Mouse (Mus musculus) myocyte (in vitro differentiated cells): Measurements from ENCODE around the gene Tnxb.

Experiments used
- MYOD1 ChIP-seq, 3 experiments: IDR thresholded peaks; one replicate each; pipeline ENCODE4 v1.6.1; 2011; ENCODE audit warnings: control low read depth in 2 of 3, low read depth in 2 of 3, mild to moderate bottlenecking in 2 of 3, moderate library complexity in 1 of 3; ENCODE audit not compliant: insufficient read length in 2 of 3, control insufficient read depth in 1 of 3
- POLR2A ChIP-seq: IDR thresholded peaks from one replicate; pipeline ENCODE4 v1.6.1; 2011; ENCODE audit warnings: low read depth, mild to moderate bottlenecking, control low read depth, moderate library complexity; ENCODE audit not compliant: insufficient read length
- SRF ChIP-seq: IDR thresholded peaks from one replicate; pipeline ENCODE4 v1.6.1; 2011; ENCODE audit warnings: low read depth; ENCODE audit not compliant: control insufficient read depth, insufficient read length
- USF1 ChIP-seq: IDR thresholded peaks from one replicate; pipeline ENCODE4 v1.6.1; 2011; ENCODE audit warnings: low read depth, mild to moderate bottlenecking, control low read depth, moderate library complexity

DNA sequence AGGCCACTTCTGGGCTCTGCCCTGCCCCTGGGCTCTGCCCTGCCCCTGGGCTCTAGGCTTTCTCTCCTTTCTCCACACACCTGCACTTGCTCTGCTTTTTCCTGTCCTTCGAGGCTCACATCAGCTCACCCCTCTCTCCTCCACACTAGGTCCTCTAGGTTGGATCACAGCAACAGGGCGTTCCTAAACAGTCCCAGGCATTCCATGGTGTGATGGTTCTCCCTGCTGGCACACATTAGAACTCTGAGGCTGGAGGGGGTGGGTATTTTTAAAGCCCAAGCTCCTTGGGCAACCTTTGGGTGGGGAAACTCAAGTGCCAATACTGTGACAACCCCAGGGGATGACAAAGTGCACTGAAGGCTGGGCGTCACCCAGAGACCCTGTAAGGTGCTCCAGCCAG lies 32.9 kb upstream of the Tnxb start:
- TF ChIP-seq POLR2A, result no peak
- TF ChIP-seq MYOD1 (IDR thresholded peaks at IDR 0.05; ENCODE audit: control insufficient read depth in 1 of 3, insufficient read length in 2 of 3, low read depth in 2 of 3), result no peak
- TF ChIP-seq USF1, result no peak
- no peak for TF ChIP-seq SRF
